Mouse (Mus musculus) kidney, embryonic 16.5 days (tissue): ENCODE data around the gene Ikzf3. TPM values are rescaled to one million over a fixed set of nuclear protein-coding genes. Genes with fewer than 3 reads are reported as not detected.
A peak's percentile ranks its signal among the peaks of the same experiment; 100 is the strongest.

ENCODE experiments used
- ATAC-seq: fragments of 200-750 bp; cut with Nextera tagmentation; 2 replicates; pipeline ENCODE4 v1.8.0; 2017; ENCODE audit warnings: moderate TSS enrichment; ENCODE audit not compliant: low FRiP score, low TSS enrichment
- H3K27ac ChIP-seq: fragments of 300-500 bp; sonication (generic); 2 replicates; pipeline ENCODE4 v1.5.1; 2014; ENCODE audit warnings: low read length
- H3K27me3 ChIP-seq: fragments of 300-500 bp; sonication (generic); 2 replicates; pipeline ENCODE4 v1.6.1; 2014; ENCODE audit warnings: low read length, control low read depth, mixed read lengths; ENCODE audit not compliant: insufficient read depth
- H3K36me3 ChIP-seq: fragments of 300-500 bp; sonication (generic); 2 replicates; pipeline ENCODE4 v1.6.1; 2014; ENCODE audit warnings: low read length, control low read depth, mixed read lengths; ENCODE audit not compliant: insufficient read depth
- H3K4me1 ChIP-seq: fragments of 300-500 bp; sonication (generic); 2 replicates; pipeline ENCODE4 v1.6.1; 2014; ENCODE audit warnings: low read length, control low read depth, mixed read lengths; ENCODE audit not compliant: insufficient read depth
- H3K4me2 ChIP-seq: fragments of 300-500 bp; sonication (generic); replicated peaks from 2 replicates; pipeline ENCODE4 v1.6.1; 2014; ENCODE audit warnings: low read depth, low read length
- H3K4me3 ChIP-seq: fragments of 300-500 bp; sonication (generic); 2 replicates; pipeline ENCODE4 v1.5.1; 2014; ENCODE audit warnings: mild to moderate bottlenecking, low read length
- H3K9ac ChIP-seq: fragments of 300-500 bp; sonication (generic); replicated peaks from 2 replicates; pipeline ENCODE4 v1.6.1; 2014; ENCODE audit warnings: low read length
- H3K9me3 ChIP-seq: fragments of 300-500 bp; sonication (generic); 2 replicates; pipeline ENCODE4 v1.6.1; 2016; ENCODE audit warnings: low read length, control low read depth
- WGBS: fragments of 180-500 bp; shearing (Covaris S2); extraction: QIAGEN DNeasy Blood & Tissue Kit; methylation state at CpG from one replicate; pipeline ENCODE4 v1.1.7; 2014; 5-methylcytosine and 5-hydroxymethylcytosine counted together
- polyA plus RNA-seq: library from polyadenylated mRNA; unstranded; fragments of >200 nt; fragmentation: Nextera tagmentation; extraction: Ambion mirVana; gene quantifications from 2 replicates; pipeline ENCODE4 v1.2.1, GENCODE M21; 2015

The Ikzf3 gene
- polyA plus RNA-seq, 1 experiment from 2014 or later, result 0.44 TPM

DNA sequence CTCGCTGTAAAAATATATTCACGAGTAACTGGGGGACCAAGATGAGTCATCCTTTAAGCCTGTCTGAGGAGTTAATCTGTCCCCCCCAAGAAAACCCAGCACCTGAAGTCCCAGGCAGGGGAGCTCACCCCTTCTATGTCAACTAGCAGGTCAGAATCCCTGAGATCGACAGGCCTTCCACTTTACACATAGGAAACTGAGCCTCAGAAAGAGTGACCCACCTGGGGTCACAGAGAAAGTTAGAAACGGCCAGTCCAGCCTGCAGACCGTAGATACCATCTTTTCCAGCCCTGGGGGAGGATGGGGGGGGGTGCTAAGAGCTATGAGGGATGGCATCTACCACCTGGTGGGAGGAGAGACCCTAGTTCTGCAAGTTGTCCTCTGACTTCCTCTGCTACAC is 89.3 kb downstream of the Ikzf3 start:
- no peaks in the 10 kb centered on the region for H3K9me3 ChIP-seq
- no peak for ATAC-seq
- WGBS, result 75% methylated on average over 5 of the region's 5 CpGs
- H3K4me3 ChIP-seq, result no peak overlapping the region
- H3K27ac ChIP-seq, result no peak overlapping the region
- peaks cover 19% of the 10 kb centered on the region for H3K27me3 ChIP-seq
- H3K9ac ChIP-seq, result no peak overlapping the region
- H3K36me3 ChIP-seq, result peaks cover 13% of the 10 kb centered on the region
- no peak overlapping the region for H3K4me2 ChIP-seq
- H3K4me1 ChIP-seq, result peaks cover 9% of the 10 kb centered on the region

DNA sequence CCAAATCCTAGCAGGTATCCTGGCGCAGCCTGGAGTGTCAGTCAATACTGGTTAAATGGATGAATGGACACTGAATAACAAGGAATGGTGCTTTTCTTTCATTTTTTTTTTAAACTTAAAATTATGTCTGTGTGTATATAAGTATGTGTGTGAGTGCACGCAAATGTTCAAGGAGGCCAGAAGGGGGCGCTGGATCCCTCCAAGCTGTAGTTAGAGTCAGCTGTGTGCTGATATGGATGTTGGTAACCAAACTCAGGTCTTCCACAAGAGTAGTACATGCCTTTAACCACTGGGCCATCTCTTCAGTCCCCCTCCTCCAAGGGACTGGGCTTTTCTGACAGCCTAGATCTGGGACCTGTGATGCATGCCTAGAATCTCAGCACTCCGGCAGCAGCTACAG is 90.3 kb downstream of the Ikzf3 start:
- Histone ChIP-seq H3K27ac (no peak overlapping the region), H3K27me3 (peaks cover 19% of the 10 kb centered on the region), H3K4me2 (no peak overlapping the region), H3K36me3 (peaks cover 13% of the 10 kb centered on the region), H3K9ac (no peak overlapping the region), H3K4me1 (peaks cover 9% of the 10 kb centered on the region), H3K9me3 (no peaks in the 10 kb centered on the region), H3K4me3 (no peak overlapping the region)
- no peak for ATAC-seq
- 80% methylated on average over 4 of the region's 4 CpGs for WGBS

DNA sequence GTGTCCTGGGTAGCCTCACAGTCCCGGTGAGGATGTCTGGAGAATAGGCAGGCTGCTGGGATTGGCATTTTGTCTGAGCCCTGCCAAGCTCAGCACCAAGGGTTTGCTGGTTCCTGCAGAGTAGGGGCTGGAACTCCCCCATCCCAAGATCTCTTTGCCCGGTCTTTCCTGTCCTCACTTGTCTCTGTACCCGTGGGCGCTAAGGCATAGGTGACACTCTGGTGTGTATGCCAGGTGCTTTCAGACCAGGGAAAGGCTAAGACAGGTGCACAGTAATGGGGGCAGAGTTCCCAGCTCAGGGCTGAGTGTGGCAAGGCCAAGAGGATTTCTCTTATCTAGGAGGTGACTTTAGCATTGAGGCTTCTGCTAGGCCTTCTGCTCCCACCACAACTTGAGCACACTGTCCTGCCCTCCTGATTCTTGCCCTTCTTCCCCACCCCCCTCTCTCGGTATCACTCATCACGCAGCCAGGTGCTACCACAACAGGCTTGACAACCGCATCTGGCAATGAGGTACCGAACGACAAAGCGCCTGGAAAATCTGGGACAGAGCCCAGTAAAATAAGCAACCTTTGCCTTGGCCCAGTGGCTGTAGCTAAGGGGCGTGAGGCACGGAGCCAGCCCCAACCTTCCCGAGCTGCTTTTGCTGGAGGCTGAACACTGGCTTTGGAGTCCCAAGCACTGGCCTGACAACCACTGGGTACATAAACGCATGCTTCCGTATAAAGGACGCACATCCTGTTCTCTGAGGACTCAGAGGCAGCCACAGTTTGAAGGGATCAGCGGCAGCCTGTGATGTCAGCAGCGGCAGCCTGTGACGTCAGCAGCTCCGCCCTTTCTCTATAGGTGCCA is 95.7 kb downstream of the Ikzf3 start:
- H3K4me3 ChIP-seq, result peak overlapping the region; percentile 47
- no peak for ATAC-seq
- peaks cover 9% of the 10 kb centered on the region for H3K36me3 ChIP-seq
- 0 out of 2 replicates have a peak, but pooled peaks cover 4% of the 10 kb centered on the region for H3K27me3 ChIP-seq
- peak overlapping the region; percentile 55 for H3K4me2 ChIP-seq
- WGBS, result 79% methylated on average over 20 of the region's 20 CpGs
- peaks cover 14% of the 10 kb centered on the region for H3K4me1 ChIP-seq
- H3K9ac ChIP-seq, result no peak overlapping the region; the same call in 1 of the 2 replicates
- no peaks in the 10 kb centered on the region for H3K9me3 ChIP-seq
- peak overlapping the region; percentile 57; the same call in 1 of the 2 replicates for H3K27ac ChIP-seq

DNA sequence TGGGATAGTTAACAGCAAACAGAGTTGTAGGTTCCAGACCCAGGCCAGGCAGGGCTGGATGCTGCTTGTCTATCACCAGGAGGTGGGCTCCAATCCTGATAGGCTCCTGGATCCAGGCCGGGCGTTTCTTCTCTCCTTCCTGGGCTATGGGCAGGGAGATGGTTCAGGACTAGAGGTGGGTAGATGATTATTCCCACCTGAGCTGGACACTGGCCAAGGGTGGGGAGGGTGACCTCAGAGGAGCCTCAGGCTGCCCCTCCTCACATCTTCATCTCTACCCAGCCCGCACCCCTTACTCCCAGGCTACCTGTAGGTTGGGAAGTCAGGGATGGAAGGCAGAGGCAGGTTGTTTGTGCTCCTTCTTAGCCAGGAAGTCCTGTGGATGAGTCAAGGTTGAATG is 96.4 kb downstream of the Ikzf3 start:
- Histone ChIP-seq H3K4me3 (peak overlapping the region; percentile 47), H3K9ac (no peak overlapping the region; the same call in 1 of the 2 replicates), H3K4me1 (peaks cover 14% of the 10 kb centered on the region), H3K27me3 (0 out of 2 replicates have a peak, but pooled peaks cover 4% of the 10 kb centered on the region), H3K36me3 (peaks cover 3% of the 10 kb centered on the region; the same call in 1 of the 2 replicates), H3K27ac (peak overlapping the region; percentile 83; the same call in 1 of the 2 replicates), H3K4me2 (peak overlapping the region; percentile 55), H3K9me3 (no peaks in the 10 kb centered on the region)
- 63% methylated on average over 3 of the region's 3 CpGs for WGBS
- ATAC-seq, result no peak

DNA sequence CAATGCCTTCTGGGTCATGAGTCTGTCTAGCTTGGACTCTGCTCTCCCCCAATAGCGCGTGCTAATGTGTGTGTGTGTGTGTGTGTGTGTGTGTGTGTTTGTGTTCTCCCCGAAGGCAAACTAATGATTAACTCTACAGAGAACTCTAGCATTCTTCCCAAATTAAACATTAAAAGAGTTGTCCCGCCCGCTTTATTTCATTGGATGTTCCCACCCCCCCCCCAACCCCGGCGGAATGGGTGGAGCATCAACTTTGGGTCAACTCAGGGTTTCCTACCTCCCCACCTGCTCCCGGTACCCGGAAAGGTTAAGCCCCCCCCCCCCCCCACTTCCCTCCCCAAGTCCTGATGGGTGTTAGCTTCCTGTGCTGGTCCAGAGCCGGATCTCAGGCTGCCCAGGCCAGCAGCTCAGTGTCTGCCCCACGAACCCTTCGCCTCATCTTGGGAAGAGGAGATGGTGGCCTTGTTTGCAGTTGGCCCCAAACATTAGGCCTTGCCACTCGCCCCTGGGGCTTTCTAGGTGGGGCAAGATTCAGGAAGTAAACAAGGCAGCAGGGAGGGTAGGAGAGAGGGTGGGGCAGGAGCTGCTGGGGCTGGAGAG is 97.5 kb downstream of the Ikzf3 start:
- H3K4me2 ChIP-seq, result peak overlapping the region; percentile 55
- H3K36me3 ChIP-seq, result no peaks in the 10 kb centered on the region
- peak overlapping the region; percentile 56 for H3K4me3 ChIP-seq
- no peaks in the 10 kb centered on the region for H3K9me3 ChIP-seq
- 29% methylated on average over 13 of the region's 13 CpGs for WGBS
- peak overlapping the region; percentile 99 for H3K27ac ChIP-seq
- peak overlapping the region; percentile 75; the same call in 1 of the 2 replicates for H3K9ac ChIP-seq
- H3K27me3 ChIP-seq, result 0 out of 2 replicates have a peak, but pooled peaks cover 4% of the 10 kb centered on the region
- H3K4me1 ChIP-seq, result peaks cover 14% of the 10 kb centered on the region
- peak; percentile 47; the same call in 1 of the 2 replicates for ATAC-seq

DNA sequence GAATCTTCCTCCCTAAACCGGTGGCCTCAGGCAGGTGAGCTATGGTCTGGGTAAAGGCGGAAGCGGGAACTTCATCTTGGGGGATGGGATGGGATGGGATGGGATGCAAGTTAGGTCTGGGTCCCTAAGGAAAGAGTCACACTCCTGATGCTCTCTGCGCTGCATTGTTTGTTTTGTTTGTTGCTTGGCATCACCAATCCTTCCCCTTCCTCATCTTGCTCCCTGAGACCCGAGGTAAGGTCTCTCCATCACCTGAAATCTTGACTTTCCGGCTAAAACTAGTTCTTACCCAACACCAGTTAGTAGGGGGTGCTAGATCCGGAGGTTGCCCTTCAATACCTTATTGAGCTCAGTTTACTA is 98.4 kb downstream of the Ikzf3 start:
- 14% methylated on average over 7 of the region's 7 CpGs for WGBS
- peak overlapping the region; percentile 75 for H3K9ac ChIP-seq
- ATAC-seq, result no peak

DNA sequence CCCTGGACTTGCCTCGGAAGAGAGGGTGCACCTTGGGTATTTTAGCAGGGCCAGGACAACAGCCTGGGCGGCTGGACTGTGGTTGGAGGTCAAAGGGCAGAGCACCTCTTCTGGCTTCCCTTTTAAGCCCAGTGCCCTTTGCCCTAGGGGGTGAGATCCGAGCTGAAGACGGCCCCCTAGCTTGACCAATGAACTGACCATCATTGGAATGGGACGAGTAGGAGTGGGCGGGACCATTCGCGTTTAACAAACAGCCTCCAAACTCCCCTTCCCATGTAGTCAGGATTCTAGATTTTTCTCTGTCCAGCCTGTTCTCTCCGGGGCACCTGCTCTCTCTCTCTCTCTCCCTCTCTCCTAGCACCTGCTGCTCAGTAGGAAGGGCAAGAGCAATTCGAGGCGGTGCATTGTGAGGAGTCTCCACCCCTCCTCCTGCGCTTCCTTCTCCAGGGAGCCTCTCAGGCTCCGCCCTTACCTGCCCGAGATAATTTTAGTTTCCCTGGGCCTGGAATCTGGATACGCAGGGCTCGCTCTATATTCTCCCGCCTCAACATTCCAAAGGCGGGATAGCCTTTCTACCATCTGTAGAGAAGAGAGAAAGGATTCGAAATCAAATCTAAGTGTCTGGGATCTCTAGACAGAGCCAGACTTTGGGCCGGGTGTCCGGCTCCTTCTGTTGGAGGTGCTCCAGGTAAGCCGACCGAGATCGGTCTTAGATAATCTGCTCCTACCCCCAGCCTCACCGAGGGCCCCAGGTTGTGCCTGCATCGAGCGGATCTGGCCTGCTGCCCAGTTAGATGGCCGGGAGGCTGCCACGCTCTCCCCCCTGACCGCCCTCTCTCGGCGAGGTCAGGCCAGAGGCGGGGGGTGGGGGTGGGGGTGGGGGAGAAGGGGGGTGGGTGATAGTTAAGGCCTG is 99.0 kb downstream of the Ikzf3 start:
- Histone ChIP-seq H3K9ac (peak overlapping the region; percentile 75), H3K4me1 (peaks cover 14% of the 10 kb centered on the region), H3K27me3 (0 out of 2 replicates have a peak, but pooled peaks cover 4% of the 10 kb centered on the region), H3K9me3 (no peaks in the 10 kb centered on the region; the same call in 1 of the 2 replicates), H3K36me3 (no peaks in the 10 kb centered on the region), H3K4me2 (peak overlapping the region; percentile 53), H3K27ac (peak overlapping the region; percentile 99), H3K4me3 (peak overlapping the region; percentile 56)
- ATAC-seq, result peak; percentile 81
- 2% methylated on average over 32 of the region's 33 CpGs for WGBS

More for the DNA sequence above, 98.4 kb downstream of the Ikzf3 start:
- H3K27ac ChIP-seq, result peak overlapping the region; percentile 99
- peak overlapping the region; percentile 56 for H3K4me3 ChIP-seq
- H3K4me2 ChIP-seq, result peak overlapping the region; percentile 53
- H3K36me3 ChIP-seq, result no peaks in the 10 kb centered on the region
- H3K27me3 ChIP-seq, result 0 out of 2 replicates have a peak, but pooled peaks cover 4% of the 10 kb centered on the region
- H3K9me3 ChIP-seq, result no peaks in the 10 kb centered on the region
- H3K4me1 ChIP-seq, result peaks cover 14% of the 10 kb centered on the region

DNA sequence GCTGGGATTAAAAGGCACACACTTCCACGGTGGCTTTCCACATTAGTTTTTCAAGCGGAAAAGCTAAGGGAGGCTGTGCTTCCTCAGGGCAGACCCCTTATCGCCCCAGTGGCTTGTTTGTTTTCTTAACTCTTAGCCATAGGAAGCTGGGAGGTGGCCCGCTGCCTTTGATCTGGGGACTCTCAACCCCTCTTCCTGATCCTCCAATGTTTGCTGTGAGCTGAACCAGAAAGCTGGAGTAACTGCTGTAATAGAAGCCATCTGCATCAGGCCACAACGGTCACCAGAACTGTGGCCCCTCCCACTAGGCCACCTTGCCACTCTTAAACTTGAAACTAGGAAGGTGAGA is 99.6 kb downstream of the Ikzf3 start, which contains the start of gene Grb7:
TSS of gene Grb7 (plus strand) at position 182 of the 349 bp plus-strand sequence.
- no peaks in the 10 kb centered on the region; the same call in 1 of the 2 replicates for H3K9me3 ChIP-seq
- peak; percentile 36 for ATAC-seq
- H3K9ac ChIP-seq, result peak within 1 kb of the TSS; percentile 75
- no peaks in the 10 kb centered on the region for H3K36me3 ChIP-seq
- peak within 1 kb of the TSS; percentile 56 for H3K4me3 ChIP-seq
- peaks cover 14% of the 10 kb centered on the region for H3K4me1 ChIP-seq
- peak within 1 kb of the TSS; percentile 99 for H3K27ac ChIP-seq
- H3K27me3 ChIP-seq, result 0 out of 2 replicates have a peak, but pooled peaks cover 4% of the 10 kb centered on the region
- WGBS, result 2% methylated on average over 5 of the region's 5 CpGs
- peak within 1 kb of the TSS; percentile 53 for H3K4me2 ChIP-seq

DNA sequence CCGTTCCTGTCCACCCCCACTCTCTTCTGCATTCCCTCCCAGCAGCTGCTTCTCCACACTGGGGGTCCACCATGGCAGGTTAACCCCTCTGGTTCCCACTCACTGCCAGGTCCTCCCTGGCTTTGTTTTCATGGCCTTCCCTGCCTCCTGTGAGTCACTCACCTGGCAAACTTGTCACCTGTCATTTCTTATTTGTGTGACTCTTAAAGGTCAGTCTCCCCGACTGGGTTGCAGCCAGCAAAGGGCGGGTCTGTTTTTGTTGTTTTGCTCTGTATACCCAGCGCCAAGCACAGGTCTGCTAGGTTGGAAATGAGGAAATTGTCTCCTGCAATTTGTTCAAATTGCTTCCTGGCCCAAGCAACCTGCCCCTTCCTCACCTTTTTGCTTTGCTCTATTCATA is 100.2 kb downstream of the Ikzf3 start:
- Histone ChIP-seq H3K27me3 (0 out of 2 replicates have a peak, but pooled peaks cover 4% of the 10 kb centered on the region), H3K27ac (peak overlapping the region; percentile 99), H3K4me1 (peaks cover 14% of the 10 kb centered on the region), H3K4me3 (no peak overlapping the region), H3K9ac (peak overlapping the region; percentile 48), H3K36me3 (no peaks in the 10 kb centered on the region), H3K9me3 (no peaks in the 10 kb centered on the region; the same call in 1 of the 2 replicates), H3K4me2 (peak overlapping the region; percentile 53)
- WGBS, result 27% methylated on average over 4 of the region's 4 CpGs
- no peak for ATAC-seq
